Mouse (Mus musculus) kidney, postnatal 14 days (tissue): ENCODE measurements around the gene Pheta2.
"Not testable (repeated sequence)": the region's sequence is repeated elsewhere in the genome, so short reads cannot be mapped to it uniquely, and the experiment has no call there.

Source experiments
- DNase-seq: peaks from one replicate; pipeline ENCODE4 v3.0.0; 2022; ENCODE audit warnings: mixed read lengths

The Pheta2 gene

GRCm38 (mm10) chr15:82372446-82372845 lies 33.7 kb downstream of the Pheta2 start:
- DNase-seq = no peak

- no peak for DNase-seq
These were observed 34.2 kb downstream of the Pheta2 start for GRCm38 (mm10) chr15:82372991-82373390.

DNA sequence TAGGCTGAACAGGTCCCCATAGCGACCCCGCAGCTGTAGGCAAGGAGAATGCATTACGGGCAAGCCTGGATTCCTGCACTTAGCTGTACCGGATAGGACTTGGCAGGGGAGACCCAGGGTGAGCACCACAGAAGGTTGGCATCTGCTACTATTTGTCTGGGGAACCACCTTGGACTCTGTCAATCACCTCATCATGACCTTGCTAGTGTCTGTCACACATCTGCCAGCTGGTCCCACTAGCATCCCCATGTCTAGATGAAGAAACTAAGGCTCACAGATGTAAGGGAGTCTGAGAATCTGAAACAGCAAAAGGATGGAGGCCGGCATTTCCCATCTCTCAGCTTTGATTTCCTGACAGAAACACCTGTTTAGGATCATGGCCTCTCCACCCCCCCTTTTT lies 35.7 kb downstream of the Pheta2 start:
- no peak for DNase-seq

DNA sequence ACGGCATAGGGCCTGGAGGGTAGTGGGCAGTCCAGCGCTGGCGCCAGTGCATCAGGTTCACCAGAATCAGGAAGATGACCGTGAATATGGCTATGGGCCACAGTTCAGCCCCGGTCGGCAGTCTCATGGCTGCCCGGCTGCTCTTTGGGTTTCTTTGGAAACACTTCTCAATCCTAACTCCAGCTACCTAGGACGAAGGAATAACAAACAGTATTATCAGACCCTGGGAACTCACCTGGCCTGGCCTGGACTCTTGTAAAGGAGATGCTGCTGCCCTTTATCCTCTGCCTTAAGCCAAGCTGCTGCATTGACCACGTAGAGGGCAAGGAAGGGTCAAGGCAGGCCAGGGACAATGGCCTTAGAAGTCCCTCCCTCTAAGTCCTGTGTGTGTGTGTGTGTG lies 37.1 kb downstream of the Pheta2 start:
- no peak for DNase-seq

DNA sequence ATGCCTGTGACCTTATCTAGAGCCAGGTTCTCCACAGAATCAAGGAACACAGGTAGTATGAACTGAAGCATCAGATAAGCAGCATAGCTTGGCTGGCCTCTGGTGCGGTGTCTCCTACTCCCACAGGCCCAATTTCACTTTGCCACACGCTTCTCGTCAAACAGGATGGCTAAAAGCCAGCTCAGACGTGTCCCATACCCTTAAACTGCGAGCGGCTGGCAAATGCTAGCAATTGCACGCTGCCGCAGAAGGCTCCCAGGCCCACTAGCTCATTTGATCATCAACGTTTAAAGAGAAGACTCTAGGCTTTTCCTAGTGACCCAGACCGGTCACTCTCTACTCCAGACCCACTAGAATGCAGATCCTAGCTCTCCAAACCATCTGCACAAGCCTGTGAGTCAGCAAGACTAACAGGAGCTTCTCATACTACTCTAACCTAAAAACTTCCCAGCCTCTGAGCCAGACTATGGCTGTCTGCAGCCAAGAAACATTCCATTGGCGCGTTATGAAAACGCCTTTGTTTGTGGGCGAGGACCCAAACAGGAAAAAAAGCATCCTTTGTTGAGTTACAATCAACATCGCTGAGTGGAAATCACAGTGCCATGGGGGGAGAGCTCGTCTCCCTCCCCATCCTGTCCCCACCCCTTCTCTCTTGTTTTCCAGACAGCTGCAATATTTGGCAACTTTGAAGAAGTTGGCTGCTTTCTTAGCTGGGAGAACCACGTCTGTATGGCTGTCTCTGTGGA lies 37.8 kb downstream of the Pheta2 start:
- peak; percentile 83 for DNase-seq

GRCm38 (mm10) chr15:82377701-82378100 lies 39.0 kb downstream of the Pheta2 start:
- no peak for DNase-seq

DNA sequence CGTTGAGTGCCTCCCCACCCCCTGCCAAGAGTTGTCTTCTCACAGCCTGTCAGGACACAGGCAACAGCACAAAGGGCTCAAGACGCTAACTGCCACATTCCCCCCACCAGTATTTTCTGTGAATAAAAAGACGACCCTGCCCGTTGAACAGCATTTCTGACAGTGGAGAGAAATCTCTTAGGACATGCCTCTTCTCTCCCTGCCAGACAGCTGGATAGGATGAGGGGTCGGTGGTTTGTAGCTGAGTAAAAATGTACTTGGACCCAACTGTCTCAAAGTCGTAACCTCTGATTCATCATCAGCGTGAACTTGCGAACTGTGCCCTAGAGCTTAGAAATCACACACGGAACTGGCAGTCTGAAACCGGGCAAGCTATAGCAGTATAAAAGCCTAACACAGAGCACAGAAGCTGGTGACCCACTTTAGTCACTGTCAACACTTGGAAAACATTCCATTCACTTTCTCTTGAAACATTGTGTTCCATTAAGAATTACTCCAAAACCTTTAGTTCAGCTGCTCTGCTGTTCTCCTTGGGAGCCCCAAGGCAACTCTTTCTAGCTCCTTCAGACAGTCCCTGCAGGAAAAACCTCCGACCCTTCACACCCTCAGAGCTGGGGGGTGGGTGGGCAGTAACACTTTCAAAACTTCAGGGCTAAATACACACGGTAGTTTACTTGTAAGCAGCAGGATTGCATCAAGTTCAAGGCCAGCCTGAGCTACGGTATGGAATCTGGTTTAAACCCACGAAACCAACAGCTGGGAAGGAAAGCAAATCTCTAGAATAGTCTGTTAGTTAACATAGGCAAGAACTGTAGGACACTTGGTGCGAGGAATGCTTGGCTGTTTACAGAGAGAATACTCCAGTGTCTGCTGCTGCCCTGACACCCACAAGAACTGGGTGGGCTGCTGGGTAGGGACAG lies 39.8 kb downstream of the Pheta2 start:
- DNase-seq = peak; percentile 54

DNA sequence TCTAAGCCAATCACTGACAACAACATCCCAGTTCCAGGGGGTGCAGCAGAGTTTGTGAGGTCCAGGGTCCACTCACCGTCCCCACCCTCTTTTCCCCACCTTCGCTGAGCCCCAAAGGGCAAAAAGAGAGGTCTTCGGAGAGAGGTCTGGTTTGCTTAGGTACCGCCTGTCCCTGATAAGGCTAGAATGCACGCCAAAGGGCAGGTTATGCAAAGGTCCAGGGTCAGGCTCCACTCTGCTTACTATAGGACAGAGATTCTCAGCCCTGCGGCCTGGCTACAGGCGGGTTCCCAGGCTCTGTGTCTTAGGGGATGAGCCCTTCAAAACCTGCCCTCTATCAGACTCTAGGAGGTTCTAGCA lies 40.7 kb downstream of the Pheta2 start:
- DNase-seq = no peak

DNA sequence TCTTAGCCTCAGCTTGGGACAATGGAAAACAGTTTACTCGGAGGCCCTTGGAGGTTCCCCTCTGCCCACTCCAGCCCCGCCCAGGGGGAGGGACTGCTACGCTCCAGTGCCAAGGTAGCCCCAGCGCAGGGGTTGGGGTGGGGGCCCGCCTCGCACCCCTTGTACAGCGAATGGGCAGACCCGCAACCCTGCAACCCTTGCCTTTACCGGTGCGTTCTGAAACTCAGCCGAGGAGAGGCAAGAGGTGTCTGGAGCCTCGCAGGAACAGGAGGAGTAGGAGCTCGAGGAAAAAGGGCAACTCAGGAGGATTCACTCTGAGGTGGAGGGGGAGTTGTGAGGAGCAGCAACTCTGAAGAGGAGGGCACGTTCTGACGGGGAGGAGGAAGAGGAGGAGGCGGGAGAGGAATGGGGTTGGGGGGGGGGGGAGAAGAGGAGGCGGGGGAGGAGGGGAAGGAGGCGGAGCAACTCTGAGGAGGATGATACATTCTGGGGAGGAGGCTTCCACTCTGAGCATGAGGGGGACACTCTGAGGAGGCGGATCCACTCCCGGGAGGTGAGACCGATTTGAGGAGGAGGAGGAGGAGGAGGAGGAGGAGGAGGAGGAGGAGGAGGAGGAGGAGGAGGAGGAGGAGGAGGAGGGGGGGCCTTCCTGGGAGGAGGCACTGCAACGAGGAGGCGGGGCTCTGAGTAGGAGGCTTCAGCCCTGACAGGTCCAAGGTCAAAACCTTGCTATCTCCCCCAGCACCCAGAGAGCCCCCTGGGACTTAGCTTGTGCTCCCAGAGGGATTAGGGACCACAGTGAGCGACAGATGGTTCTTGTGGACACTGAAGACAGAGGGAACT lies 41.4 kb downstream of the Pheta2 start, which contains the start of gene Cyp2d22:
Cyp2d22 (minus strand) TSS at position 390 of the 843 bp plus-strand sequence.
- peak; percentile 78 for DNase-seq

DNA sequence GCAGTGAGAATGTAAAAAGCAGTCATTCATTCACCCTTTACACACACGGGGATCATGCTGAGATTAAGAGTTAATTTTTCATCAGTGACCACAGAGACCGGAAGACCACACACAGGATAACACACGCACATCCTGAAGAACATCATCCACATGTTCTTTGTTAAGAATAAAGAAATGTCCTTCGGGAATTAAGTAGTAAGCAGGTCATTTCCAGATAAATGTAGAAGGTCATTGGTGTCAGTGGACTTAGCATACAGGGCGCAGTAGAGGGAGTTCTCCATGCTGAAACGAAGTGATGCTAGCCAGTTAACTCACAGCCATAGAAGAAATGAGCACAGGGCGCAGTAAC lies 41.9 kb downstream of the Pheta2 start:
- no peak for DNase-seq

DNA sequence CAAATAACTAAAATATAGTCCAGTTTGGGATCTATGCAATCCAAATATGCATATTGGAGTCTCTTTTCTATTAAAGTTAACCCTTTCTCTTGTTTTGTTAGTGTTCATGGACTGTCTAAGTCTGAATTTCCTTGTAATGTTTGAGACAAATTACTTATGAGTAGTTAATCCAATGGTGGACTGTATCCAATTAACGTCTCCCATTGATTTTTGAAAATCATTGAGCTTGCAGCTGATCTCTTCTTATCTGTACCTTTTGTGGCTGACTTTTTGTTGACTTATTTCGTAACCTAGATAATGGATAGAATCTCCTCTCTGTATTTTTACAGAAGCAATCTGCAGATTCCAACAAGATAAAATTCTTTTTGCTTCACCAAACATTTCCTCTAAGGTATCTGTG lies 43.7 kb downstream of the Pheta2 start:
- DNase-seq = no peak

DNA sequence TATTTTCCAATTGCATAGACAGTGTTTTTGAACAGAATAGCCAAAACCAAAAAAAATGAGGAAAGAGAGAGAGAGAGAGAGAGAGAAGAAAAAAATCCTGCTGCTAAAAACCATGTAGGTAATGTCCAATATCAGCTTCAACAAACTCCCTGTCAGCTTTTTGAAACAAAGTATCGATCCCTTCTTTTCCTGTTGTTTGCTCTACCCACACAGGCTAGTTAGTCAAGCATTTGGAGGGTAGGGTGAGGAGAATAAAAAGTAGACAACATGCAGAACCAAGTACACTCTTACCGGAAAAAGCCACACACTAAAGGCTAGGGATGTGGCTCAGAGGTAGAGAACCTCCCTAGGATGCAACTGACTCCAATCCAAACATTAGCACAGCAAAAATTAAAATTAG lies 47.0 kb downstream of the Pheta2 start:
- no peak for DNase-seq

DNA sequence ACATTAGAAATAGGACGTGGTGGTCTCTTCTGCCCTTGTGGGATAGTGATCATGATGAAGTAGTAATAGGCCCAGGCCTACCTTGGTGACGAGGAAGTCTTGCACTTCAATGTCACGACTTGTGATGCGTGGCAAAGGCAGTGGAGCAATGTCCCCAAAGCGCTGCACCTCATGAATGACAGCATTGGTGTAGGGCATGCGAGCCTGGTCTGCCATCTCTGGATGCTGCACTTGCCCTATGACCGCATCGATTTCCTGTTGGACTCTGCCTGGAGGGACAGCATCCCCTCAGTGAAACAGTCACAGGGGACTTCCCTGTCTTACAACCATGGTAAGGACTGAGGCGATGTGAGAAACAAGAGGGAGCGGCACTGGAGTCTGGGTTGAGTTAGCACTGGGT lies 51.2 kb downstream of the Pheta2 start:
- not testable (repeated sequence) for DNase-seq

- not testable (repeated sequence) for DNase-seq
These were observed 55.2 kb downstream of the Pheta2 start, which contains the start of gene Cyp2d11 for GRCm38 (mm10) chr15:82393922-82394321. TSS of gene Cyp2d11 (minus strand) at chr15:82394022.
